Mouse (Mus musculus): ENCODE data around the gene Traf5. TPM values are rescaled to one million over a fixed set of nuclear protein-coding genes. Genes with fewer than 3 reads are reported as not detected.

Traf5 gene
- total RNA-seq, 2 experiments from 2014 or later, result 8.4 to 10.6 TPM

DNA sequence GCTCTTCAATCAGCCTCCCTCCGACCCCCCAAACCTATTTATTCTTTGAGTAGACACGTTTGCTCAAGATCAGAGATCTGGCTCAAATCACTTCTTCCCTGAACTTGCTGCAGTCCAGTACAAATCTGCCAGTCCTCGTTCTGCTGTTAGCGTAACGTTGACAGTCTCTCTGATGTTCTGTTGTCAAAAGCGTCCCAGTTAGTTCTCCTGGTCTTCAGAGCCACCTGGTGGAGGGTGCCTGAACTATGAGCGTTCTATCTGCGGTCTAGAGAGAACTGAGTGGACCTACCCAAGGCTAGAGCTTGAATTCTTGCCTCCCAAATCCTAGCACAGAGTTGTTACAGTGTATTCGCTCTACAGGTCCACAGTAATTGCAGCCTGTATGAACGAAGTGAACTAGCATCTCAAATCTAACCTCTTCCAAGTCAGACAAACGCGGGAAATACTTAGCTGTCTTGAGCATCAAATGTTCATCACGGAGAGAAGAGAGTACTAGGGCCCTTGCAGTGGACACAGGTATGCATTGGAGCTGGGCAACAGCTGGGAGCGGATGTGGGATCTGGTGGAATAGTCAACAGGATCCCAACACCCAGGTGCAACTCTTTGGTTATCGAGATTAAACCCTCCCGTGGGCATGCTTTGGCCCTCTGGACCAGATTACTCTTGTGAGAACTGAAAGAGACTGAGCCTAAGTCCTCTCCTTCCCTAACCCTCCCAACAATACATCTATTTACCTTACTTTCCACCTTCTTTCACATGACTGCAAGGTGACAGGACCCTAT lies 711 bp upstream of the Traf5 start:
- DNase-seq, result peak; percentile 89

DNA sequence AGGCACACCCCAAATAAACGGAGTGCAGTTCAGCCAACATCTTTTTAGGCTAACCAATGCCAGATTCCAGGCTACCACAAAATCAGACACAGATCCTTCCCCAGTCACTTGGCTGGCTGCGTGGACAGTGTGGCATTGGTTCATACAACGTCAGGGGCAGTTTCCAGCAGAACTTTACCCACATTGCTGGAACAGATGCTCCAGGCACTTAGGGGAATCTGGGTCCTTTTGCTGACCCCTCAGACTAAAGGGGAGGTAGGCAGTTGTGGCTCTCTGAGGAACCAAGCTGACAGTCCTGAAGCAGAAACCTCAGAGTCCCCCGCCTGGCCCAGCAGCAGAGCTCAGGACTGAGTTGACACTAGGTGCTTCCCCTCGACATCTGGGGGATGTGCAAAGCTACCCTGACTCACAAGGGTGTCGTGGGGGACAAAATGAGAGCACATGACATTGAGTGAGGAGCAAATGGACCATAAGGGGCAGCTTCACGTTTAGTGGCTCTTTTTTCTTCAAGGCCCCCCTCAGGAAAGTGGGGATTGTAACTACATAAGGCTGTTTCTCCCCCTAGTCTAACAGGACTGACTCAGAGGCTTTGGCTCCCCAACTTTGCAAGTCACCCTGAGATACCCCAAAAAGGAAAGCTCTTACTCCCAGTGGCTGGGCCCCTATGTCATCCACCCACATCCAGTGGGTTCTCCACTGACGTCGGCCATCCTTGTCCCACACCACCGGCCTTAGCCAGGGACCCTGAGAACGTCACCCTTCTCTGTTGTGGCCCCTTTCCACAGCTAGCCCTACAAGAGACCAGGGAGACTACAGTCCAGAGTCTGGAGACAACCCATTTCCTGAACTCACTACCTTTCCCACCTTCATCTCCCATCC lies 1.4 kb downstream of the Traf5 start:
- no peak for DNase-seq

DNA sequence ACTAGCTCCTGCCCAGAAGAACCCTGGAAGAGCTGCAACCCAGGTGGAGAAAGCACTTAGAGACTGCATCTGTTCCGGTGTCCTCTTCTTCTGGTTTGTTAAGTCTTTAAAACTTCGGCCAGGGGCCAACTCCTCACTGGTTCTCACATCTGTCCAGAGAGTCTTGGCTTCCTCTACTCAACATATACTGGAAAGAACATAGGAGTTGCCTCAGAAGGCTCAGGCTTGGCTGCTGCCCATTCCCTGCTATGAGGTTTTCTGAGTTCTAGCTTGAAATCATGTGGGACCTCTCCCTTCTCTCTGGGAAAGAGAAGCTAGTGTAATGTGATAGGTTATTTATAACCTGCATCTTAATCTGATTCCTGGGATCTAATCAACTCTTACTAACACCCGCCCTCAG lies 2.1 kb downstream of the Traf5 start:
- no peak for DNase-seq

DNA sequence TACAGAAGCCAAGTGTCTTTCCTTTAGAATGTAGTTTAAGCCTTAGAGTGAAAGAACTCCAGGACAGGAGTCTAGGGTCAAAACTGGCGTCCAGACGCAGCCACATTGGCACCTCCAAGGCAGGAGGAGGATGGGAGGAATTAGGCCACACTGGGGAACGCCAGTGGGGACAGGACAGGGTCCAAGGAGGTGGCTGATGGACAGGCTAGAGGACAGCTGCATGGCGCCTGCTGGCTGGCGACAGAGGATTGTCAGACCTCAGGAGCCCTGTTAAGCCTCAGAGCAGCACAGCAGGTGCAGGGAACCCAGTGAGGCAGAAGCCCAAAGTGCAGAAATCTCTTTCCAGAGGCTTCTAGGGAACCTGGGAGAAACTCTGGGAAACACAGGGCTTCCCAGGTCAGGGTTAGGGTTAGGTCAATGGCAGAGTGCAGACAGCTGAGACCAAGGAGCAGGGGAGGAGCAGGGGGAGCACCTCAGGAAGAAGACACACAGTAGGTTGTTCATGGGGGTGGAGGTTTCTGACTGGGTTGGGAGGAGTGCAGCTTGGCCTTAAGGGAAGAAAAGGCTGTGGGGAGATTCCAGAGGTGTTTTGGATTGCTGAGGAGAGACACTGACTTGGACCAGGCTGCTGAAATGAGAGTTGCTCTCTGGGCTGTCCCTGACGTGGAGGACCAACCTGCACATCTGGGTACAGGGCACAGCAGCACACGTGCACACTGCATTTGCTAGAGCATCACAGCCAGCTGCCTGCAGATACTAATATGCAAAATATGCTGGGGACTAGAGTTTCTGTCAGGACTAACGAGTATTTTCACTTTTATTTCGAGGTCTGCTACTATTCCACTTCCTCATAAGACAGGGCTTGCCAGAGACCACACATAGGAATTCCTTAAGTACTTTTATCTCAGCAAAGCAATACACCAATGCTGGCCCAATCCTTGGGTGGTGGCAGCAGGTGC lies 2.9 kb downstream of the Traf5 start:
- no peak for DNase-seq

DNA sequence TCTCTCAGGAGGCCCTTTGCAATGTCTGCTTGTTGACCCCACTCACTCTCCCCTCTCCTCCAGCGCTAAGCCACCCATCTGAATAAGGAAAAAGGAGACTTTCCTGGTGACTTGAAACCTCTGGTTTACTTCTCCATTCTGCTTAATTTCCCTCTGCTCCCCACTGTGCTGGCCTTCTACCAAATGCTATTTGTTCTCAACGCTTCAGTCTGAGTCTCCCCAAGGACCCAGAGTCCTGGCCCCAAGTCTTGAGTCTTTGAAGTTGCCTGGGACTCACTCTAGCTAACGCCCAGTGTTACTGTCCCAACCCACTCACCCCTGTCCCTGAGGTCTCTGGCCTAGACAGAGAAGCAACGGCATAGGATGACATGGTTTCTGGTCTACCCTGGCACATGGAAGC lies 4.3 kb downstream of the Traf5 start:
- DNase-seq, result peak; percentile 59

DNA sequence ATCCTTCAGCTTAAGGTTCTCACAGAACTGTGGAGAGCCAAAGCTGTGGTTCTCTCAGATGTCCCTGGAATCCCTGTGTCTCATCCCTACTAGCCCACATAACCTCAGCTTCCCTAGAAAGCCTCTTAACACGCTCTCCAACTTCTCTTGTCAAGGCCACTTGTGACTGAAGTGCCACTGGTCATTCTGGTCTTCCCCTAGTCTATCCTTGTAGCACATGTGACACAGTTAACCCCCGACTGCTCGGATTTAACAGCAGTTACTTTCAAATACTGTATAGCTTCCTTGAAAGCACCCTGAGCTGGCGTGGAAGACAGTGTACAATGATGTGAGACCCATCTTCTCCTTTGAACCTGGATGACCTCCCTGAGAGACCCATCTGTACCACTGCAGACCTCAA lies 5.3 kb downstream of the Traf5 start:
- DNase-seq, result no peak

DNA sequence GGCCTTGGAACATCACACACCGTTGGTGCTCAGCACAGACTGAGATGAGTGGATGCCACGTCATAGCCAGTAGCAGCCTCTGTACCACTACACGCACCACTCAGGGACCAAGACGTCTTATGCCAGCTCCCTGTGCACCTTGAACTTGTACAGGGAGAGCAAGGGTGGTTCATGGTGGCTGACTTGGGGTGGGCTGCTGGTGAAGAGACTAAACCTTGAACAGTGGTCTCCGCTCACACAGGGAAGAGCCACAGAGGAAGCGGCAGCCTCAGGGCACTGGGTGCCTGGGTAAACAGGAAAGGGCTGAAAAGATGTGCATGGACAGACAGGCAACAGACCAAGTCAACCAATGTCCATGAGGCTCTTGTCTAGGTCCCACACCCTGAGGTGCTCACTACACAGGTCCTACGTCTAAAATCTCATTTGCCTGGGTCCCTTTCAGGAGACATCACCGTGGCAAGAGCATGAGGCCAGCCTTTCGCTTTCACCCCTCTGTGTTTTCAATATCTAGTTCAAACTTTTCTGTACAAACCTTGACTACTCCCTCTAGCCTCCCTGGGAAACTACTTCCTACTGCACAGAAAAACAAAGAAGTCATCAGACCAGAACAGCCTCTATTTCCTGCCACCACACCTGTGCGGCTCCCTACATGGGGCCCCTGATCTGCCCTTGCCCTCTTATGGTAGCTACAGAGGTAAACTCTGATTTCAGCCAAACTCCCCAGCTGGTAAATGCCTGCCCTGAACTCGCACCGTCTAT lies 5.9 kb downstream of the Traf5 start:
- no peak for DNase-seq

DNA sequence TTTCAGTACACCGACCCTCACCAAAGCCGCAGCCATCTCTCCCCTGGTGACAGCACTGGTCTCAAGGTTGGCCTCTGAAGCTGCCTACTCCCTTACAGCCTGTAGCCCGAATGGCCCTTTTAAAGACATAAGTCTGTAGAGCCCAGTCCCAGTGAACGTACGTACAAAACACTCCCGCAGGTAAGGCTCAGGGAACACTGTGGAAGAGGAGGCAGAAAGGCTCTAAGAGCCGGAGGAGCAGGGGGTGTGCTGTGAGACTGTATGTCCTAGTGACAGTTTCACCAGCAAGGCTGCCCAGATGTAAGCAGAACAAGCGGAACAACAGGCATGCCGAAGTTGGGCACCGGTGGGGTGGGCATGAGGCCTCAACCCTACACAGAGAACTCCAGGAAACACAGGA lies 7.1 kb downstream of the Traf5 start:
- no peak for DNase-seq

DNA sequence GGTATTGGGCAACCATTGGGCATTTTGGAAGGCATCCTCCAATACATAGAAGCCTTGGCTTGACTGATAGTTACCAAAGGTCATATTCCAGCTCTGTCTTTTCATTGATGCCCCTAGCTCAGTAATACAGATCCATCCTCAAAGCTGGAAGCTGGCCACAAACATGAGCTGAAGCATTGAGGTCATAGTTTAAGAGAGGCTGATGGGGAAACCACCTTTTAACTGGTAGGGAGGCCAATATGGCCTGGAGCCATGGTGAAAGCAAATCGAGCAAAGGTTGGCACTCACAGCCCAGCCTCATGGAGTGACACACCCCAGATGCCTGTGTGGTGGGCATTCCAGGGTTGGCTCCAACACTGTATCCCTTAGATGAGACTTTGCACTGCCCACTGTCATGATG lies 9.7 kb downstream of the Traf5 start:
- DNase-seq, result peak; percentile 37

DNA sequence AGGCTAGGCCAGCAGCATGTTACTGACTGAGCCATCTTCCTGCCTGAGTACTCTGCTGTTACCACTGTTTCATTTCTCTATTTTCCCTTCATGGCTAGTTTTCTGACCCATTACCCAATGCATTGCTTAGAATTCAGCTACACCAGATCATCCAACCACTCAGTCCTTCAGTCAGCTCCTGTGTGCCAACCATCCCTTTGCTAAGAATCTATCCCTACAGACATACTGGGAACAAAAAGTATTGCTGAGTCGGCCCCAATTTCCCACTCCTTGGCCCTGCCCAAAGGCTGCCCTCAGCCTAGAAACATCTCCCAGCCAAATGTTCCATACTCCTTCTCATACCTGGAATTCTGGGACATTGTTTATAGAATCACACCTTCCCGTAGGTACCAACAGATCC lies 11.2 kb downstream of the Traf5 start:
- no peak for DNase-seq

DNA sequence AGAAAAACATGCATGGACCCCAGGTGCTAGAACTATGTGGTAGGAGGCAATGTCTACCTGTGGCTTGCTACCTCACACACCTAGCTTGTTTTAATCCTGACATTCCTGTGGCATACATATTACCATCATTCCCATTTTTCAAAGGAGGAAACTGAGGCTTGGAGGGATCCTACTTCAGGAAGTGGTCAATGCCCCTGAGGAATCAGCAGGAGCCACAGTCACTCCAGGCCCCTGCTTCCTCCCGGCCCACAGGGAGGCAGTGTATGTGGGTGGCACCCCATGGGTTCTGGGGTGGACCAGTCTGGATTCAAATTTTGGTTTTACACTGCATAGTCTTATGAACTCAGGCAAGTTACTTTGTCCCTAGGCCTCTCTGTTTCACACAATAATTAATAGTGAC lies 13.2 kb downstream of the Traf5 start:
- no peak for DNase-seq

DNA sequence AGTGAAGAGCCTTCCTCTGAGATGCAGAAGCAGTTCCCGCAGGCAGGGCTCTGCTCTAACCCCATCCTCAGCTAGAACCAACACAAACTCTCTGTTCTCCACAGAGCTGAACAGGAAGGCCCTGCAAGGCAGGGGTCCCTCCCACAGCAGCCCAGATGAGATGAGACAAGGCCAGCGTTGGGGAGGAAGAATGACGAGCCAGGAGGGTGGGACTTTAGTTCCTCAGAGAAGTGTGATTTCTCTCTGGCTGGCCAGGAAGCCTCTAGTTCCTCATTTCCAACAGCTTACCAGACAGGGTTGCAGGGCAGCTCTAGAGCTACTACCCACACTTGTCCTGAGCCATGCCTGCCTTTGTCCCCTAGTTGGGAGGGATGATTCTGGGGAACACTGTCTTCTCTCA lies 14.0 kb downstream of the Traf5 start:
- peak; percentile 48 for DNase-seq

DNA sequence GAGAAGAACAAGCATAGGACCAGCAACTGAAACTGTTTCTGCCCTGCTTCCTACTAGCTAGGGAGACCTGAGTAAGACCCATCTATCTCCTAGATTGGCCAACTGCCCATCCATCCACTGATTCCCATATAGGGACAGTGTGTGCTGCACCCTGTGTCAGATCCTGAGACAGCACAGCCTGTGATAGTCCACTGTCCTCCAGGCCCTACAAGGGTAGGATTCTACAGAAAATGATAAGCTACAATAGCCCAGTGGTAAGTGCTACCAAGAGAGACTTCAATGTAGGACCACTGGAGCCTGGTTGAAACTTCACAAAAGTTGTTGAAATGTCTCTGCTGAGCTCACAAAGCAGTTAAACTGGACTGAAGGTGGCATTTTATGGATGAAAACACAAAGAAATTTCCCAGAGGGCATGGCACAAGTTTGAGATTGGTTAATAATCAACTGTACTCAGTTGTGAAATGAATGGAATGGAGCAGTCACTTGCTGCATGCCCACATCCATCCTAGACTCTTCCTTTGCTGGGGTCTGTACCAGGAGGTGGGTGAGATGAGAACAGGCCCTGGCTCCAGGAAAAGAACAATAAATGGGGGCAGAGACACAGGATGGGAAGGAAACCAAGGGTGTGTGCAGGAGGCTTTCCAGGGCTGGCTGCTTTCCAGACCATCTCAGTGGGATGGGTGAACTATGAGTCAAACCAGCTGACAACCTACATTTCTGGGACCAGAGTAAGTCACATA lies 15.4 kb downstream of the Traf5 start:
- DNase-seq, result peak; percentile 62

DNA sequence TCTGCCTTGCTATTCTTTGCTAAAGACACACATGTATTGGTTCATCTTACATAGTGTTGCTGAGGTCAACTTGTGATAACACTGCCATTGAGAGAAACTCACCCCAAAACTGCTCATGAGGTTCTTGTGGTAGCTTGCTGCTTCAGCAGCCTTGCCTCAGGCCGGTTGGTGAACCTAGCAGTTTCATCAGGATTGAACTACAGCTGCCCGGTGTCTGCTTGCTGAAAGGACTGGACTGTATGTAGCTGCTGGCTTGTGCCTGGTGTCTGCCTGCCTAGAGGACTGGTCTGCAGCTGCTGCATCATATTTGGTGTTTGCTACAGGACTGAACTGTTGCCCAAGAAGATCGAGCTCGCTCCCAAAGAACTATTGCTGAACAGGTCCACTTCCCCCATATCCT lies 16.3 kb downstream of the Traf5 start:
- no peak for DNase-seq

DNA sequence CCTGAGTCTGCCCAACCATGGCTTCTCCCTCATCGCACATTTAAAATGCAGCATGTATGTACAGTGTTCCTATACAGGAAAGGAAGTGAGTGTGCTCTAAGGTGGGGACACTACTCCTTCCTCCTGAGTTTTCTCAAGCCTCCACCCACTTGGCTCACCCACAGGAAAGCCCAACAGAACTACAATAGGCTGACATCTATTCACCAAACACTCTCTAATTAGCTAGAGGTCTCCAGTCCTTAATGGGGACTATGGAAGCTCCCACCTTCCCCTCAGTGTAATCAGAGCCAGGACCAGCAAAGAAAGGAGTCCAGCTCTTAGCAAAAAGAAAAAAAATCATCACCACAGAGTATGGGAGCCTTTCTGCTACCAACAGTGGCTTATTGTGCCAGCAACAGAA lies 17.5 kb downstream of the Traf5 start:
- DNase-seq, result no peak

DNA sequence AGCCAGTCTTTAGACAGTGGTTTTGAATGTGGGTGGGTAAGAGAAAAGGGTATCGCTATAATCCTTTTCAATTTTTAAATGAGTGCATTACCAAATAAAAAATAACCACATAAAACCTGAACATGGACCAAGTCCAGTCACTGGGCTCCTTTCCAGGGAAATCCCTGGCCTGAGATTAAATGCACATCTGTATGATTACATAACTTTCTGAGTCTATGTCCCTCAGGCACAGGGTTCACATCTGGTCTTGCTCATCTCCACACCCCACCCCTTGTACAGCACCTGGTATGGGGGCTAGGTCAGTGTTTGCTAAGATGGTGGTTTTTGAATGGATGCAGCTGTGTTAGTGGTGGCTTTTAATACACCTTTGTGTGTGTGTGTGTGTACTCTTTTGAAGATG lies 19.9 kb downstream of the Traf5 start:
- DNase-seq, result no peak

DNA sequence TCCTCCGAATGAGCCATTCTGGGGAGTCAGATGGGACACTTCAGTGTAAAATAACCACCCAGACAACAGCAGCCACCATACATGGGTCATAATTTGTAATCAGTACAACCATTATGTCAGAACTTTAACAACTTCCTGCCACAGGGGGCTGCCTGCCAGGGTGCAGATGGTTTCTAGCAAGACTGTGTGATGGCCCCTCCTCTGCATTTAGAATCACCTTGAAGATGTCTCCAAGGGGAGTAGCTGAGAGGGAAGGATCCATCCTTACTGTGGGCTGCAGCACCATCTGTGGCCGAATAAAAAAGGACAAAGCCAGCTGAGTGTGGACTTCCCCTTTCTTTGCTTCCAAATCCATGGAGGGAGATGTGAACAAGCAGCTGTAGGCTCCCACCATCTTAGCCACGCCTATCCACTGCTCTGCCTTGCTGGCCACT lies 21.7 kb downstream of the Traf5 start:
- no peak for DNase-seq

DNA sequence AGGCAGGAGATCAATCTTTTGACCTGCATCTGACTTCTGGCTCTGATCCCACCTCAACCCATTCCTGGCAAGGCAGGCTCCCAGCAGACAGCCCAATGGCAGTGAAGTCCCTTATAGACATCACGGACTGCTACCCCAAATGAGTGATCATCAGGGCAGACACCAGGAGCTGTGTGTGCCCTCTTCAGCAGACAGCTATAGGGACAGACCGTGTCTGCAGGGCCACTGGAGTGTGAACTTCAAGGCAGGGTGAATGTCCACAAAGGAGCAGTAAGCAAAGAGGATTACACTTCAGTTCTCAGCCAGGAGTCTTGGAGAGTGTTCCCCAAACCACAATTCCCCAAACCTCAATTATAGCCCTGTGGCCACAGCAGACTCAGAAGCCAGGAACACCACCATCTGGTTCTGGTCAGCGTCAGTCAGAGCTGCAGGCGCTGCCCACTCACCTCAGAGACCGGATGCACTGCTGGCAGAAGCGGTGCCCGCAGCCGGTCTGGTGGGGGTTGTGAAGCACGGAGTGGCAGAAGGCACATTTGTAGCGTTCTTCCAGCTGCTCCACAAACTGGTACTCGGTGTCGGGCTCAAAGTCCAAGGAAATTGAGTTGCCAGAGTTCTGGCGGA lies 22.3 kb downstream of the Traf5 start:
- peak; percentile 41 for DNase-seq

DNA sequence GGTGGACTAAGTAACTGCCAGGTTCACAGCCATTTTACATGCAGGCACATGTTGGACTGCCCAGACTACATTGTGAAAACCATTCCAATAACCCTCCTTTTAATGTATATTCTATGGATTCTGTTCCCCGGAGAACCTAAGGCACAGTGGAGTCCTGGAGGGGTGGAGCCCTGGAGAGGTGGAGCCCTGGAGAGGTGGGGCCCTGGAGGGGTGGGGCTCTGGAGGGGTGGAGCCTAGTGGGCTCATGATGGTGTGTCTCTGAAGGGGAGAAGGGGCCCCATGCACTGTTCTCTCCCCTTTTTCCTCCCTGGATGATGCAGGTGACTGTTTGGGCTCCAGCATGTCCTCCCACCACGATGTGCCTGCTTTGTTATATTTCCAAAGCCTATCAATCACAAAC lies 24.2 kb downstream of the Traf5 start:
- DNase-seq, result no peak

DNA sequence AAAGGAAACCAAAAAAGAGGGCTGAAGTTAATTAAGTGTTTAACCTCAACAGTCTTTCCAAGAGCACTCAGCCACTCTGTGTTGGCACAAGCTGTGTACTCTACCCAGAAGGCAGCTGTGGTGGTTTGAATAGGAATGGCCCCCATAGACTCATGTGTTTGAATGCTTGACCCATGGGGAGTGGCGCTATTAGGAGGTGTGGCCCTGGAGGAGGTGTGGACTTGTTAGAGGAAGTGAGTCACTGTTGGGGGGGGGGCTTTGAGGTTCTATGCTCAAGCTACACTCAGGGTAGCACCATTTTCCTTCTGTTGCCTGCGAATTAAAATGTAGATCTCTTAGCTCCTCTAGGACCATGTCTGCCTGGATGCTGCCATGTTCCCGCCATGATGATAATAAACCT lies 25.4 kb downstream of the Traf5 start:
- no peak for DNase-seq

Data from adrenal gland, postnatal 10 days (tissue).